Mouse (Mus musculus) heart, embryonic 12.5 days (tissue): ENCODE measurements at regions not wholly inside any gene's neighbourhood (a gene's known extent, or its start where the extent isn't known, plus 50 kb on each side); places are given as distances from the start of the nearest gene placed in this dataset.

Experiments used
- ATAC-seq: fragments of 200-750 bp; cut with Nextera tagmentation; 2 replicates; pipeline ENCODE4 v1.8.0; 2017; ENCODE audit warnings: moderate TSS enrichment, moderate library complexity; ENCODE audit not compliant: insufficient number of reproducible peaks, low FRiP score
- H3K27ac ChIP-seq: fragments of 300-500 bp; sonication (generic); 2 replicates; pipeline ENCODE4 v1.5.1; 2016; ENCODE audit warnings: mild to moderate bottlenecking, moderate library complexity; ENCODE audit not compliant: poor library complexity, severe bottlenecking
- H3K27me3 ChIP-seq: fragments of 300-500 bp; sonication (generic); replicated peaks from 2 replicates; pipeline ENCODE4 v1.6.1; 2016; ENCODE audit warnings: mild to moderate bottlenecking, moderate library complexity
- H3K36me3 ChIP-seq: fragments of 300-500 bp; sonication (generic); 2 replicates; pipeline ENCODE4 v1.6.1; 2016; ENCODE audit warnings: mild to moderate bottlenecking, moderate library complexity
- H3K4me1 ChIP-seq: fragments of 300-500 bp; sonication (generic); replicated peaks from 2 replicates; pipeline ENCODE4 v1.6.1; 2016; ENCODE audit warnings: mild to moderate bottlenecking
- H3K4me2 ChIP-seq: fragments of 300-500 bp; sonication (generic); 2 replicates; pipeline ENCODE4 v1.6.1; 2016; ENCODE audit warnings: mild to moderate bottlenecking, moderate library complexity
- H3K4me3 ChIP-seq: fragments of 300-500 bp; sonication (generic); 2 replicates; pipeline ENCODE4 v1.5.1; 2016; ENCODE audit warnings: mild to moderate bottlenecking
- H3K9ac ChIP-seq: fragments of 300-500 bp; sonication (generic); 2 replicates; pipeline ENCODE4 v1.6.1; 2016; ENCODE audit warnings: mild to moderate bottlenecking, moderate library complexity
- H3K9me3 ChIP-seq: fragments of 300-500 bp; sonication (generic); replicated peaks from 2 replicates; pipeline ENCODE4 v1.6.1; 2016; ENCODE audit warnings: mild to moderate bottlenecking, moderate library complexity
- WGBS: fragments of 180-500 bp; shearing (Covaris S2); methylation state at CpG from one replicate; pipeline ENCODE4 v1.1.7; 2016; 5-methylcytosine and 5-hydroxymethylcytosine counted together

- peaks cover 4% of the 10 kb centered on the region; the same call in 1 of the 2 replicates for H3K4me1 ChIP-seq
- 46% methylated on average over 9 of the region's 9 CpGs for WGBS
- no peak overlapping the region for H3K27ac ChIP-seq
- H3K9me3 ChIP-seq = no peaks in the 10 kb centered on the region
- H3K4me2 ChIP-seq = no peak overlapping the region
- no peaks in the 10 kb centered on the region for H3K36me3 ChIP-seq
- ATAC-seq = no peak
- no peaks in the 10 kb centered on the region for H3K27me3 ChIP-seq
- no peak overlapping the region for H3K9ac ChIP-seq
- no peak overlapping the region for H3K4me3 ChIP-seq
These were observed 198.9 kb upstream of the Cxcl12 start for GRCm38 (mm10) chr6:116969381-116969910.

- Histone ChIP-seq H3K4me2 (no peak overlapping the region), H3K36me3 (no peaks in the 10 kb centered on the region), H3K4me3 (no peak overlapping the region), H3K27me3 (no peaks in the 10 kb centered on the region), H3K9ac (no peak overlapping the region), H3K27ac (no peak overlapping the region), H3K4me1 (peaks cover under 1% of the 10 kb centered on the region; the same call in 1 of the 2 replicates), H3K9me3 (no peaks in the 10 kb centered on the region)
- WGBS = 84% methylated on average over 3 of the region's 3 CpGs
- no peak for ATAC-seq
These were observed 193.5 kb upstream of the Cxcl12 start for GRCm38 (mm10) chr6:116974841-116975240.

GRCm38 (mm10) chr6:116980349-116980995 is 187.9 kb upstream of the Cxcl12 start:
- whole genome bisulfite sequencing = 6% methylated on average over 10 of the region's 10 CpGs
- H3K27me3 ChIP-seq = no peaks in the 10 kb centered on the region
- peak overlapping the region; percentile 1; the same call in 1 of the 2 replicates for H3K9ac ChIP-seq
- H3K9me3 ChIP-seq = no peaks in the 10 kb centered on the region
- H3K4me3 ChIP-seq = peak overlapping the region; percentile 24
- peak overlapping the region; percentile 59 for H3K4me2 ChIP-seq
- H3K27ac ChIP-seq = peak overlapping the region; percentile 14; the same call in 1 of the 2 replicates
- no peaks in the 10 kb centered on the region for H3K36me3 ChIP-seq
- no peak for ATAC-seq
- H3K4me1 ChIP-seq = peaks cover 11% of the 10 kb centered on the region; the same call in 1 of the 2 replicates

GRCm38 (mm10) chr6:116985147-116985737 is 183.1 kb upstream of the Cxcl12 start:
- Histone ChIP-seq H3K9ac (no peak overlapping the region), H3K4me2 (no peak overlapping the region), H3K9me3 (no peaks in the 10 kb centered on the region), H3K4me3 (no peak overlapping the region), H3K27ac (no peak overlapping the region), H3K27me3 (no peaks in the 10 kb centered on the region), H3K4me1 (peaks cover 6% of the 10 kb centered on the region; the same call in 1 of the 2 replicates), H3K36me3 (no peaks in the 10 kb centered on the region)
- no peak for ATAC-seq
- WGBS = 72% methylated on average over 4 of the region's 4 CpGs

GRCm38 (mm10) chr6:116986266-116987000 is 181.9 kb upstream of the Cxcl12 start:
- Histone ChIP-seq H3K27me3 (0 out of 2 replicates have a peak, but pooled peaks cover 2% of the 10 kb centered on the region), H3K9me3 (no peaks in the 10 kb centered on the region), H3K27ac (no peak overlapping the region), H3K4me3 (no peak overlapping the region), H3K9ac (no peak overlapping the region), H3K36me3 (no peaks in the 10 kb centered on the region), H3K4me2 (no peak overlapping the region), H3K4me1 (no peaks in the 10 kb centered on the region)
- no peak for ATAC-seq
- WGBS = 51% methylated on average over 10 of the region's 10 CpGs

GRCm38 (mm10) chr6:116987243-116987642 is 181.1 kb upstream of the Cxcl12 start:
- no peak overlapping the region for H3K4me3 ChIP-seq
- 71% methylated on average over 5 of the region's 5 CpGs for WGBS
- ATAC-seq = no peak
- H3K9me3 ChIP-seq = no peaks in the 10 kb centered on the region
- no peak overlapping the region for H3K27ac ChIP-seq
- no peak overlapping the region for H3K4me2 ChIP-seq
- H3K9ac ChIP-seq = no peak overlapping the region
- H3K36me3 ChIP-seq = no peaks in the 10 kb centered on the region
- no peaks in the 10 kb centered on the region for H3K4me1 ChIP-seq
- 0 out of 2 replicates have a peak, but pooled peaks cover 4% of the 10 kb centered on the region for H3K27me3 ChIP-seq

GRCm38 (mm10) chr6:116998948-116999682 is 169.2 kb upstream of the Cxcl12 start:
- no peak for ATAC-seq
- no peak overlapping the region for H3K27ac ChIP-seq
- no peaks in the 10 kb centered on the region for H3K9me3 ChIP-seq
- H3K36me3 ChIP-seq = no peaks in the 10 kb centered on the region
- 75% methylated on average over 9 of the region's 9 CpGs for WGBS
- H3K4me3 ChIP-seq = no peak overlapping the region
- no peak overlapping the region for H3K9ac ChIP-seq
- peaks cover 7% of the 10 kb centered on the region; the same call in 1 of the 2 replicates for H3K4me1 ChIP-seq
- no peak overlapping the region for H3K4me2 ChIP-seq
- H3K27me3 ChIP-seq = 0 out of 2 replicates have a peak, but pooled peaks cover 4% of the 10 kb centered on the region

GRCm38 (mm10) chr6:116999940-117000339 is 168.4 kb upstream of the Cxcl12 start:
- no peak overlapping the region for H3K27ac ChIP-seq
- H3K36me3 ChIP-seq = no peaks in the 10 kb centered on the region
- H3K9me3 ChIP-seq = no peaks in the 10 kb centered on the region
- H3K9ac ChIP-seq = no peak overlapping the region
- H3K27me3 ChIP-seq = 0 out of 2 replicates have a peak, but pooled peaks cover 4% of the 10 kb centered on the region
- WGBS = 61% methylated on average over 4 of the region's 4 CpGs
- no peak overlapping the region for H3K4me2 ChIP-seq
- no peaks in the 10 kb centered on the region for H3K4me1 ChIP-seq
- H3K4me3 ChIP-seq = no peak overlapping the region
- no peak for ATAC-seq

- ATAC-seq = no peak
- WGBS = 54% methylated on average over 7 of the region's 7 CpGs
- Histone ChIP-seq H3K9ac (no peak overlapping the region), H3K4me2 (no peak overlapping the region), H3K4me3 (no peak overlapping the region), H3K9me3 (no peaks in the 10 kb centered on the region), H3K36me3 (no peaks in the 10 kb centered on the region), H3K4me1 (no peaks in the 10 kb centered on the region), H3K27me3 (0 out of 2 replicates have a peak, but pooled peaks cover 4% of the 10 kb centered on the region), H3K27ac (no peak overlapping the region)
These were observed 167.2 kb upstream of the Cxcl12 start for GRCm38 (mm10) chr6:117000951-117001725.

GRCm38 (mm10) chr6:117012621-117013020 is 155.7 kb upstream of the Cxcl12 start:
- no peak overlapping the region for H3K9ac ChIP-seq
- 78% methylated on average over 5 of the region's 5 CpGs for WGBS
- no peak overlapping the region for H3K4me2 ChIP-seq
- H3K27ac ChIP-seq = no peak overlapping the region
- H3K4me1 ChIP-seq = no peaks in the 10 kb centered on the region
- ATAC-seq = no peak
- H3K4me3 ChIP-seq = no peak overlapping the region
- H3K9me3 ChIP-seq = no peaks in the 10 kb centered on the region
- no peaks in the 10 kb centered on the region for H3K27me3 ChIP-seq
- no peaks in the 10 kb centered on the region for H3K36me3 ChIP-seq
